Mouse (Mus musculus): Measurements from ENCODE around the gene Fbxw4. TPM values are rescaled to one million over a fixed set of nuclear protein-coding genes. Genes with fewer than 3 reads are reported as not detected.

The Fbxw4 gene
- polyA plus RNA-seq, 1 experiment from 2014 or later, result 5.5 TPM

DNA sequence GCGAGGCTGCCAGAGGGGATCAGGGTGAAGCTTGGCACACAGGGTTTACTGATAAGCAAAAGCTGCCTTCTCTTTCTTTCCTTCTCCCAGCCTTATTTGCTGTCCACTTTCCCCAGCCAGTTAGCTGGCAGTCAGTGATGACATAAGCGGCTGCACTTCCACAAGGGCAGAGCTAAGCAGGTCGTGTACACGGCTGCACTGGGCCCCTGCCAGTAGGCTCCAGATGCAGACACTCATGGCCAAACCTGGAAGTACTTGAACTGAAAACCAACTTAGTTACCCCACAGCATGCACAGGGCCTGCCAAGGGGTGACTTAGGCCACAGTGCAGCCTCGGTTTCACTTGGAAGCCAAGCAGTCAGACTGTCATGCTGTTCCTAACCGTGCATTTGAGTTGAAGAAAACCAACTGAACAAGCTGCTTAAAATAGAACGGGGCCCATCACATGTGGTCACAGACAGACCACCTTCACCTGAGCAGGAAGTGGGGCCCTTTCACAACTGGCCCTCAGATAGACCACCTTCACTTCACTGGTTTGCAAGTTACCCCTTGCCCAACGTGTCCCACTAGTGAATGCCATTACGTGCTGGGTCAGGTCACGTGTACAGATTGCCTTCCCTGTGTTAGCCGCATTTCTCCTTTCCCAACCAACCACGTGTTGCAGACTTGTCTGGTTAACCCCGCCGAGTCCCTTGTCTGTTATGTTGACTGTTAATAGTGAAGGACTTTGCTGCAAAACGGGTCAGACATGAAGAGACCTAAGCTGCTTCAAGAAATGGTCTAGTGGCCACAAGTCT, 129.7 kb downstream of the Fbxw4 start:
- Histone ChIP-seq H3K27ac (no peak overlapping the region), H3K9me3 (no peaks in the 10 kb centered on the region), H3K4me1 (replicated peaks) (peaks cover 4% of the 10 kb centered on the region), H3K9ac (replicated peaks) (no peak overlapping the region), H3K4me3 (replicated peaks) (no peak overlapping the region), H3K27me3 (no peaks in the 10 kb centered on the region), H3K36me3 (peaks cover 46% of the 10 kb centered on the region), H3K4me2 (replicated peaks) (no peak overlapping the region)
- no peak for ATAC-seq
- 90% methylated on average over 15 of the region's 15 CpGs for WGBS

DNA sequence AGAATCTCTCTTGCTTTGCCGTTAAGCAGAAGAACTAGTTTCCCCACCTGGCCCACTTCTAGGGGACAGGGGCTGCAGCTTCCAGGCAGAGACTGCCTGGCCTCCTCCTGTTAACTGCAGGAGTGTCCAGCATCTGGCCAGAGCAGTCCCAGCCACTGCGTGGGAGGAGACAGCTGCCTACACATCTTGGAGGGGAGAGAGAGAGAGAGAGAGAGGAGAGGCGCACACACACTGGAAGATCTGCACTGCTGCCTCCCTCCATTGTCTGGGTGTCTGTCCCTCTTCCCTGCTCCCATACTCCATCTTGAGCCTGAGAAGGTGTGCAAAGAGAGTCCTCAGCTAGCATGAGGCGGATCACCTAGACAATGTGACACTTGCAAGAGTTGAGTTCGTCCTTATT, 130.8 kb downstream of the Fbxw4 start:
- H3K36me3 ChIP-seq, result peaks cover 56% of the 10 kb centered on the region
- H3K9ac ChIP-seq (replicated peaks), result no peak overlapping the region
- H3K27ac ChIP-seq, result no peak overlapping the region
- no peaks in the 10 kb centered on the region for H3K27me3 ChIP-seq
- WGBS, result 89% methylated on average over 5 of the region's 5 CpGs
- H3K9me3 ChIP-seq, result no peaks in the 10 kb centered on the region
- no peak for ATAC-seq
- no peaks in the 10 kb centered on the region for H3K4me1 ChIP-seq (replicated peaks)
- no peak overlapping the region for H3K4me3 ChIP-seq (replicated peaks)
- H3K4me2 ChIP-seq (replicated peaks), result no peak overlapping the region

Other genes with a start within 250 kb of the Fbxw4 start
- gene Poll, start 99.8 kb downstream of the Fbxw4 start, polyA plus RNA-seq (2015; fragmentation: Nextera tagmentation; extraction: Ambion mirVana), result 15.8 and 16.6 TPM in 2 replicates
- 50.0 and 57.1 TPM in 2 replicates for gene Gm17018, start 99.7 kb downstream of the Fbxw4 start, polyA plus RNA-seq (2015; fragmentation: Nextera tagmentation; extraction: Ambion mirVana)
- 2.1 and 2.8 TPM in 2 replicates for gene Fgf8, start 82.6 kb upstream of the Fbxw4 start, polyA plus RNA-seq (2015; fragmentation: Nextera tagmentation; extraction: Ambion mirVana)
- gene Npm3, start 89.3 kb upstream of the Fbxw4 start, polyA plus RNA-seq (2015; fragmentation: Nextera tagmentation; extraction: Ambion mirVana), result 6.2 and 7.8 TPM in 2 replicates
- gene Mgea5, start 123.5 kb upstream of the Fbxw4 start, polyA plus RNA-seq (2015; fragmentation: Nextera tagmentation; extraction: Ambion mirVana), result 96.2 and 102 TPM in 2 replicates
- 2.8 and 3.0 TPM in 2 replicates for gene Kcnip2, start 155.7 kb upstream of the Fbxw4 start, polyA plus RNA-seq (2015; fragmentation: Nextera tagmentation; extraction: Ambion mirVana)

All from midbrain, embryonic 13.5 days (tissue).